Mouse (Mus musculus): Measurements from ENCODE around the gene Phf21a. TPM values are rescaled to one million over a fixed set of nuclear protein-coding genes. Genes with fewer than 3 reads are reported as not detected.

Gene Phf21a
- polyA plus RNA-seq, 1 experiment: 28.4 TPM

- WGBS: 88% methylated on average over 6 of the region's 6 CpGs
- TF ChIP-seq CTCF (IDR thresholded peaks at IDR 0.05; ENCODE audit: extremely low read depth, insufficient read length, insufficient replicate concordance, low read depth, low read length) (no peak), POLR2A (IDR thresholded peaks at IDR 0.05; ENCODE audit: low read depth, low read length) (no peak)
- peaks cover 6% of the 10 kb centered on the region; the same call in 1 of the 2 replicates for H3K4me1 ChIP-seq (ENCODE audit: control insufficient read depth, insufficient read depth, insufficient read length, low read length)
- H3K36me3 ChIP-seq (ENCODE audit: control insufficient read depth, insufficient read depth, low read length): peaks cover 20% of the 10 kb centered on the region
- no peak overlapping the region for H3K27ac ChIP-seq (ENCODE audit: insufficient read depth, low read depth, low read length)
- H3K4me3 ChIP-seq (ENCODE audit: low read depth, low read length): no peak overlapping the region
- peaks cover 10% of the 10 kb centered on the region for H3K27me3 ChIP-seq (ENCODE audit: control insufficient read depth, insufficient read depth, low read length)
These were observed 311.8 kb downstream of the Phf21a start for GRCm38 (mm10) chr2:92404737-92405136.

- 91% methylated on average over 7 of the region's 7 CpGs for WGBS
- Histone ChIP-seq H3K4me3 (ENCODE audit: low read depth, low read length) (no peak overlapping the region), H3K36me3 (ENCODE audit: control insufficient read depth, insufficient read depth, low read length) (peaks cover 27% of the 10 kb centered on the region), H3K27ac (ENCODE audit: insufficient read depth, low read depth, low read length) (no peak overlapping the region), H3K4me1 (ENCODE audit: control insufficient read depth, insufficient read depth, insufficient read length, low read length) (peaks cover 5% of the 10 kb centered on the region; the same call in 1 of the 2 replicates), H3K27me3 (ENCODE audit: control insufficient read depth, insufficient read depth, low read length) (peaks cover 7% of the 10 kb centered on the region)
- TF ChIP-seq CTCF (IDR thresholded peaks at IDR 0.05; ENCODE audit: extremely low read depth, insufficient read length, insufficient replicate concordance, low read depth, low read length) (no peak), POLR2A (IDR thresholded peaks at IDR 0.05; ENCODE audit: low read depth, low read length) (no peak)
These were observed 312.8 kb downstream of the Phf21a start for GRCm38 (mm10) chr2:92405687-92406086.

GRCm38 (mm10) chr2:92408309-92409045, 315.6 kb downstream of the Phf21a start:
- TF ChIP-seq POLR2A (IDR thresholded peaks at IDR 0.05; ENCODE audit: low read depth, low read length): no peak
- no peak for TF ChIP-seq CTCF (IDR thresholded peaks at IDR 0.05; ENCODE audit: extremely low read depth, insufficient read length, insufficient replicate concordance, low read depth, low read length)
- 90% methylated on average over 18 of the region's 18 CpGs for WGBS
- peaks cover 53% of the 10 kb centered on the region for H3K36me3 ChIP-seq (ENCODE audit: control insufficient read depth, insufficient read depth, low read length)
- no peak overlapping the region for H3K4me3 ChIP-seq (ENCODE audit: low read depth, low read length)
- H3K4me1 ChIP-seq (ENCODE audit: control insufficient read depth, insufficient read depth, insufficient read length, low read length): no peaks in the 10 kb centered on the region; the same call in 1 of the 2 replicates
- no peaks in the 10 kb centered on the region for H3K27me3 ChIP-seq (ENCODE audit: control insufficient read depth, insufficient read depth, low read length)
- H3K27ac ChIP-seq (ENCODE audit: insufficient read depth, low read depth, low read length): no peak overlapping the region

GRCm38 (mm10) chr2:92411705-92412104, 318.8 kb downstream of the Phf21a start:
- 86% methylated on average over 10 of the region's 10 CpGs for WGBS
- H3K27ac ChIP-seq (ENCODE audit: insufficient read depth, low read depth, low read length): no peak overlapping the region
- no peaks in the 10 kb centered on the region for H3K27me3 ChIP-seq (ENCODE audit: control insufficient read depth, insufficient read depth, low read length)
- H3K4me3 ChIP-seq (ENCODE audit: low read depth, low read length): no peak overlapping the region
- H3K36me3 ChIP-seq (ENCODE audit: control insufficient read depth, insufficient read depth, low read length): peaks cover 69% of the 10 kb centered on the region
- H3K4me1 ChIP-seq (ENCODE audit: control insufficient read depth, insufficient read depth, insufficient read length, low read length): no peaks in the 10 kb centered on the region; the same call in 1 of the 2 replicates
- no peak for TF ChIP-seq POLR2A (IDR thresholded peaks at IDR 0.05; ENCODE audit: low read depth, low read length)
- no peak for TF ChIP-seq CTCF (IDR thresholded peaks at IDR 0.05; ENCODE audit: extremely low read depth, insufficient read length, insufficient replicate concordance, low read depth, low read length)

Other genes with a start within 250 kb of the Phf21a start
- gene Chrm4, start 165.9 kb upstream of the Phf21a start, polyA plus RNA-seq (2012; rRNA removed): 2.2 and 2.9 TPM in 2 replicates
- 2.4 and 5.9 TPM in 2 replicates for gene Mdk, start 160.8 kb upstream of the Phf21a start, polyA plus RNA-seq (2012; rRNA removed)
- not detected in 2 replicates for gene Gm9821, start 147.4 kb upstream of the Phf21a start, polyA plus RNA-seq (2012; rRNA removed)
- gene Dgkz, start 117.3 kb upstream of the Phf21a start, polyA plus RNA-seq (2012; rRNA removed): 165 and 295 TPM in 2 replicates
- 22.5 and 25.4 TPM in 2 replicates for gene Creb3l1, start 68.6 kb upstream of the Phf21a start, polyA plus RNA-seq (2012; rRNA removed)

Data from small intestine, adult 2 months (tissue).